Mouse (Mus musculus): Measurements from ENCODE around the gene Def8.
"Not testable (repeated sequence)": the region's sequence is repeated elsewhere in the genome, so short reads cannot be mapped to it uniquely, and the experiment has no call there.

The Def8 gene

GRCm38 (mm10) chr8:123414997-123415696 is 8.2 kb upstream of the Def8 start:
- DNase-seq = not testable (repeated sequence)

- no peak for DNase-seq
Observed at GRCm38 (mm10) chr8:123415967-123416943, 7.1 kb upstream of the Def8 start.

DNA sequence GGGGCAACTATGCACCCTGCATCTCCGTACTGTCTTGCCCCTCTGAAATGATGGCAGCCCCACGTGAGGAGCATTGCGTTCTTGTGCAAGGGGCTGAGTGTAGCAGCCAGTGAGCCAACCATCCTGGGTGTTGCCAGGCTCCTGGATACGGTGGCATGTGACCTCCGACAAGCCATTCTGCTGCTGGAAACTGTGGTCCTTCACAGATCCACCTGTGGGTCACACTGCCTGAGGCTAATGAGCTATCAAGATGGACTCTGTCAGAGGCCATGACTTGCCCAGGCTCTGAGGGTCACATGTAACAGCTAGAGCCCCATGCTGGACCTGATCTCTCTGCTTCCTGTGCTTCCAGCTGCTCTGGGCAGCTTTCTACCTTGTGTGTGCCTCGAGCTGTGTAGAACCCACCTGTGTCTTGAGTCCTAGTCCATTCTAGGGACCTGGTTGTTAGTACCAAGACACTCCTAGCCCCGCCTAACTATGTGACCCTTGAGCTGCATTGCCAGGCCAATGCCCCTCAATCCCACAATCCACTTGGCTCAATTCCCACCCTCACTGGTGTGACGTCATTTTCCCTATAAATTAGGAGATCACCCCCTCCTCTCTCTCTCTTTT is 6.3 kb upstream of the Def8 start:
- DNase-seq = no peak

DNA sequence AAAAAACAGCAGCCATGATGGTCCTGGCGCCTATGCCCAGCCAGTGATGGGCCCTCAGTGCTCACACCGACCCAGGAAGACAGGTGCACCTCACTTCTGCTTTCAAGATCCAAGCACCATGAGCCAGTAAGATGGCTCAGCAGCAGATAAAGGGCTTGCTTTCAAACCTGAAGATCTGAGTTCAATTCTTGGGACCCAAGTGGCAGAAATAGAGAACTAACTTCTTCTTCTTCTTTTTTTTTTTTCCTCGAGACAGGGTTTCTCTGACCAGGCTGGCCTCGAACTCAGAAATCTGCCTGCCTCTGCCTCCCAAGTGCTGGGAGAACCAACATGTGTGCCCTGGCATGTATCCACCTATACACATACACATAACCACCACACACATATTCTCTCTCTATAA is 3.6 kb upstream of the Def8 start:
- no peak for DNase-seq

GRCm38 (mm10) chr8:123420525-123421281 is 2.6 kb upstream of the Def8 start:
- DNase-seq = no peak

DNA sequence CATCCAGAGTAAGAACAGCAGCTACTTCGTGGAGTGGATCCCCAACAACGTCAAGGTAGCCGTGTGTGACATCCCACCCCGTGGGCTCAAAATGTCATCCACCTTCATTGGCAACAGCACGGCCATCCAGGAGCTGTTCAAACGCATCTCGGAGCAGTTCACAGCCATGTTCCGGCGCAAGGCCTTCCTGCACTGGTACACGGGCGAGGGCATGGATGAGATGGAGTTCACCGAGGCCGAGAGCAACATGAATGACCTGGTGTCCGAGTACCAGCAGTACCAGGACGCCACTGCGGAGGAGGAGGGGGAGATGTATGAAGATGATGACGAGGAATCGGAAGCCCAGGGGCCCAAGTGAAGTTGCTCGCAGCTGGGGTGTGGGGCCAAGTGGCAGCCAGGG is 2.0 kb upstream of the Def8 start:
- no peak for DNase-seq

DNA sequence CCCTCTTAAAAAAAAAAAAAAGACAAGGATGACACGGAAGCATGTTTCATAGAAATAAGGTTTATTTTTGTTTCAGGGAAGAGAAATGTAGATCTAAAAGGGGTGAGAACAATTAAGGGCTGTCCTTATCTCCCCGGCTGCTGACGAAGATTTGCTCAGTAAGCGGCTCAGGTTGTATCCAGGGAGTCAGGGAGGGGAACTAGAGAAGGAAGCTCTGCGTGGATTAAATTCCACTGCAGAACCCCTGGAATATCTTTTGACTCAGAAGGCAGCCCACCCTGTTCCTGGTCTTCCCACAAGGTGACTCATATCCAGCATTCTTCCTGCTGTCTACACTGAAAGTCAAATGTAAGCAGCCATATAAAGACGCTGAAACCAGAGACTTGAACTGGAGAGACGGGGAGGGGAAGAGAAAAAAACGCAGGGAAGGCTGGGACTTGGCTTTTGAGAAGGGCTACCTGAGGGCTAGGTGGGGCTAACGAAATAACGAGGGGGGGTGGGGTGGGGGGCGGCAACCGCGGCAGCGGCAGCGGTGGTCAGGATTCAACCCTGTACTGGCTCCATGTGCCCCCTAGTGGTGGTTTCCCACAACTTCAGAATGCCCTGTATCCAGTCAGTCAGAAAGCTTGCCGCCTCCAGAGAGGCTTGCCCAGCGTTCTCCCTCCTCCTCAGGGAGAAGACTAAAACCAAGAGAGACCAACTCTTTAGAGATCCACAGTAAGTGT is 1.1 kb upstream of the Def8 start:
- peak; percentile 79 to 83 for DNase-seq

- no peak for DNase-seq
Observed at GRCm38 (mm10) chr8:123422781-123423159, 557 bp upstream of the Def8 start.

DNA sequence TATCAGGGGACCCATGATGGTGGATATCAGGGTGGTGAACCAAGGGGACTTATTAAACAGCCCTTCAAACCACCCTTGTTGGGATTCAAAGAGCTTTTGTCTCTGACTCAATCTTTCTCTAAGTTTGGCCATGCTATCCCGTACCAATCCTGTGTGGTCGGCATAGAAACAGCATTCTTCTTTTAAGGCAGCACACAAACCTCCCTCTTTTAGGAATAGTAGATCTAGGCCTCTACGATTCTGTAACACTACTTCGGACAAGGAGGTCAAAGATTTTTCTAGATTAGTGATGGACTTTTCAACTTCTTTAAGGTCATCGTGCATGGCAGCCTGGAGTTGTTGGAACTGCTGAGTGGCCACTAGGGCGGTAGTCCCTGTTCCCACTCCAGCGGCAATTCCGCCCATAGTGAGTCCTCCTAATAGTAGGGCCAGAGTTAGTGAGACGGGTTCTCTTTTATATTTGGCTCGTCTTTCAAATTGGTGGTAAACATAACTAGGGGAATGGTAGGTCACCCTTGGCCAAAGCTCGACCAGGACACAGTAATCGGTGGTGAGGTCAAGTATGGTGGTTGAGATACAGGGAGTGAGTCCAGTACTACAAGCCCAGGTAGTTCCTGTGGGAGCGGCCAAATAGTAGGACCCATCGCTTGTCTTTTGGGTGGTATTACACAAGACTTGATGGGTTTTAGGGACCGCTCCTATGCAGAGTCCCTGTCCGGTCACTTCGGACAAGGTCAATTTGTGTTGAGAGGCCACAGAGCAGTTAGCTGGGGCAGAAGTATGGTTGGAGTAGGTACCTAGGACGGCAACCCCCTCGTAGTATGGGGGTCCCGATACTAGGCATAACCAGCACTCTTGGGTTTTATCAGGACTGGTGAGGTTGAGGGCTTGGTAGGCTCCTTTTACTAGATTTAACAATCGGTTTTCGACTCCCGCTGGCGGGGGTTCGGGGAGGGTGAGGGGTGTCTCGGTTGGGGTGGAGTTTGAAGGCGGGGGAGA is 3.5 kb downstream of the Def8 start:
- no peak for DNase-seq

DNA sequence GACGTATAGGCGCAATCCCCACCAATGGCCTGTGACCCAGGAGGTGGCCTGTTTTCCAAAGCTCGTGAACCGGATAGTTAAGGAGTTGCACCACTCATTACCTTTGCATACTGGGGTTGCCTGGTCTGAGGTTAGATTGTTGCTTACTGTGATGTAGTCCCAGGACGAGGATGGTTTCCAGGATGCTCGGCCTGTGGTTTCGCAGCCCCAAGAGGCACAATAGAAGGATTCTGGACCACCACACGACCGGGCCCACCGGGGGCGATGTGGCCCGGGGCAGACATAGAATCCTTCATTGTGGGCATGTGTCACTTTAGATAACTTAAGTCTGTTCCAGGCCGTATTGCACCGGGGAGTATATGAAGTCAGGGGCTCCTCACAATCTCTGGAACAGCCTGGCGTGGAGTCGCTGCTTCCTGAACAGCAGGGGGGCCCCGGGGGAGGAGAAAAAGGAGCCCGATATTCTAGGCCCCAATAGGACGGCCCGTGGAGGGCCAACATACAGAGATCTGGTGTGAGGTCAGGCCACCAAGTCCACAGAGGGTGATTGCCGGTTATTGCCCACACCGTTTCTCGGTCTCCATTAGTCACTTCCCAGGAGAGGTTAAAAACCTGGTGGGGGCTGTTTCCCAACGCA is 4.4 kb downstream of the Def8 start:
- DNase-seq = no peak

GRCm38 (mm10) chr8:123428343-123428893 is 5.1 kb downstream of the Def8 start:
- DNase-seq = no peak

GRCm38 (mm10) chr8:123428939-123429721 is 5.8 kb downstream of the Def8 start:
- DNase-seq = no peak

- DNase-seq = not testable (repeated sequence)
Observed at GRCm38 (mm10) chr8:123429722-123430013, 6.3 kb downstream of the Def8 start.

- DNase-seq = not testable (repeated sequence)
Observed at GRCm38 (mm10) chr8:123430936-123431335, 7.6 kb downstream of the Def8 start.

- no peak for DNase-seq
Observed at GRCm38 (mm10) chr8:123431616-123432365, 8.5 kb downstream of the Def8 start.

DNA sequence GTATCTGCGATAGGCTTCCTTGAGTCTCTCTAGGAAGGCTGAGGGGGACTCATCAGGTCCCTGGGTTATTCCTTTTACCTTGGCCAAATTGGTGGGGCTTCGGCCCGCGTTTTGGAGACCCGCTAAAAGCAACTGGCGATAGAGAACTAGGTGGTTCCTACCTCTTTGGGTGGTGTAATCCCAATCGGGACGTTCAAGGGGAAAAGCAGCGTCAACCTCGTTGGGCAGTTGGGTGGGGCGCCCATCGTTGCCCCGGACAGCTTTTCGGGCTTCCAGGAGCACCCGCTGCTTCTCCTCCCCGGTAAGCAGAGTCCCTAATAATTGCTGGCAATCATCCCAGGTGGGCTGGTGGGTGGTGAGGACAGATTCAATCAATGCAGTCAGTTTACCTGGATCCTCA is 9.1 kb downstream of the Def8 start:
- no peak for DNase-seq

DNA sequence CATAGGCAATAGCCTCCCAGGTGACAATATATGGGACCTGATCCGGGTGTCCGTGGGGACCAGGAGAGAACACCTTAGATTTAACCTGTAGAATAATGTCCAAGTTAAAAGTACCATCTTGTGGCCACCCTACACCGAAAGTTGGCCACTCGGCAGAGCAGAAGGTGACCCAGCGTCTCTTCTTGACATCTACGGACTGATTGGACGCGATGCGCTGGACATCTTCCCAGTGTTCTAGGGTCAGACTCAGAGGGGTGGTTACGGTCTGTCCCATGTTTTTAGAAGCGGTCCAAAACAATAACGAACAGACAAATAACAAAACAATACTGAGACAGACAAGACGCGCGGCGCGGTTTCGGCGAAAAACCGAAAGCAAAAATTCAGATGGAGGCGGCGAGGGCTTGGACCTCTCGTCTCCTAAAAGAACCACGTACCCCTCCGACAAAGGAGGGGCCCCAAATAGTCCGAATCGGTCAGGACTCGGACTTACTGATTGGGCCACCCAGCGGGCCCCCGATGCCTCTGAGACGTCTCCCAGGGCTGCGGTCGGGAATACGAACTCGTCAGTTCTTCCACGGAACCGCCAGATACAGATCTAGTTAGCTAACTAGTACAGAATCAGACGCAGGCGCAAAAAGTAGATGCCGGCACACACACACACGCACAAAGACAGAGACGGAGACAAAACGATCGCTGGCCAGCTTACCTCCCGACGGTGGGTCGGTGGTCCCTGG is 10.1 kb downstream of the Def8 start:
- not testable (repeated sequence) for DNase-seq

DNA sequence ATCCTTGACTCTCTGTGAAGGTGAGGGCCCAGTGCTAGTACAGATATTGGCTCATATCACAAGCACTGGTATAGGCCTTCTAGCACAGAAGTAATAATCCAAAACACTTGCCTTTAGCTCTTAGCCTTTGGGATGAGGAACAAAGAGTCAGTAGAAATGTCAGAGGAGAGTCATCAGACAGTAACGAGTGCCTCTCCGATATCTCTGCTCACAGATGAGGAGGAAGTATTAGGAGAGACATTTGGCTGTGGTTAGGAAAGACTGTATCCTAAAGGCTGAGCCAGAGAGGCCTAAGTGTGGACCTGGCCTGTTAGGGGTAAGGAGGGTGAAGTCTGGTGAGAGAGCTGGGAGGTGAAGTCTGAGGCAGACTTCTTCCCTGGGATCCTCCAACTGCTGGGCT is 18.5 kb downstream of the Def8 start:
- DNase-seq = no peak

Measured in cerebellum, postnatal 36 days (tissue).